ENCODE assay signal across 7 mouse cellular contexts in genomic region chr3:95893126-95893525, GRCm38 (mm10). TPM values are rescaled to one million over a fixed set of nuclear protein-coding genes. Genes with fewer than 3 reads are reported as not detected.
A peak's percentile ranks its signal among the peaks of the same experiment; 100 is the strongest.
DNase-seq lines count a peak whose midpoint lies in the region; ATAC-seq and TF ChIP-seq lines count a peak whose summit lies in the region.

No protein-coding gene starts in this region.

- TF ChIP-seq CTCF in G1E (IDR thresholded peaks at IDR 0.05; ENCODE audit: low read depth, low read length) = no peak

- H3K4me2 ChIP-seq in hindbrain, embryonic 11.5 days (replicated peaks; ENCODE audit: low read depth, low read length) = peak overlapping the region; percentile 37
- H3K4me2 ChIP-seq in lung, embryonic 16.5 days (ENCODE audit: low read depth, low read length) = peak overlapping the region; percentile 60

- ATAC-seq in G1E (ENCODE audit: extremely low read depth, insufficient number of reproducible peaks, low FRiP score, poor library complexity, severe bottlenecking) = no peak
- no peak; the same call in 1 of the 2 replicates for ATAC-seq in hindbrain, embryonic 11.5 days (ENCODE audit: low FRiP score)
- ATAC-seq in lung, embryonic 16.5 days (ENCODE audit: low read depth) = peak; percentile 38
- ATAC-seq in monocyte, adult 5-6 weeks (replicated peaks; ENCODE audit: insufficient number of reproducible peaks, low FRiP score, low TSS enrichment, poor library complexity, severe bottlenecking) = no peak

- no peaks in the 10 kb centered on the region for H3K27me3 ChIP-seq in G1E (ENCODE audit: insufficient read depth, low read length)
- H3K27me3 ChIP-seq in hindbrain, embryonic 11.5 days (ENCODE audit: control insufficient read depth, insufficient read depth, low read length) = no peaks in the 10 kb centered on the region
- H3K27me3 ChIP-seq in lung, embryonic 16.5 days (ENCODE audit: control insufficient read depth, insufficient read depth, low read depth, low read length) = no peaks in the 10 kb centered on the region

- H3K36me3 ChIP-seq in G1E (replicated peaks) = peaks cover 29% of the 10 kb centered on the region
- H3K36me3 ChIP-seq in hindbrain, embryonic 11.5 days (ENCODE audit: control insufficient read depth, insufficient read depth, low read length) = no peaks in the 10 kb centered on the region
- H3K36me3 ChIP-seq in lung, embryonic 16.5 days (ENCODE audit: control insufficient read depth, insufficient read depth, low read length) = no peaks in the 10 kb centered on the region

- peak; percentile 61 for DNase-seq in CD4-positive helper T cell, adult 2 months (ENCODE audit: low read depth, low spot score)
- DNase-seq in G1E (ENCODE audit: low spot score) = no peak
- DNase-seq in hindbrain, embryonic 11.5 days (ENCODE audit: low spot score) = no peak
- DNase-seq in thymus, postnatal 36 days = peak; percentile 31 to 48
- DNase-seq in natural killer cell, adult 2 months (ENCODE audit: low spot score in 2 of 2) = no peak

- peak overlapping the region; percentile 70; the same call in 1 of the 2 replicates for H3K4me3 ChIP-seq in G1E (ENCODE audit: low read depth, low read length)
- H3K4me3 ChIP-seq in hindbrain, embryonic 11.5 days (ENCODE audit: low read depth, low read length) = peak overlapping the region; percentile 70
- H3K4me3 ChIP-seq in lung, embryonic 16.5 days (ENCODE audit: low read length) = peak overlapping the region; percentile 61

- WGBS in hindbrain, embryonic 11.5 days = 29% methylated on average over 7 of the region's 7 CpGs
- WGBS in lung, embryonic 16.5 days = 13% methylated on average over 7 of the region's 7 CpGs

- H3K4me1 ChIP-seq in G1E (ENCODE audit: insufficient read depth, low read depth, low read length) = peaks cover 40% of the 10 kb centered on the region
- H3K4me1 ChIP-seq in hindbrain, embryonic 11.5 days (replicated peaks; ENCODE audit: control insufficient read depth, insufficient read depth, low read length) = no peaks in the 10 kb centered on the region
- H3K4me1 ChIP-seq in lung, embryonic 16.5 days (replicated peaks; ENCODE audit: control insufficient read depth, insufficient read depth, low read length) = peaks cover 22% of the 10 kb centered on the region

- H3K9me3 ChIP-seq in G1E (replicated peaks) = no peaks in the 10 kb centered on the region
- no peaks in the 10 kb centered on the region for H3K9me3 ChIP-seq in hindbrain, embryonic 11.5 days (ENCODE audit: control insufficient read depth, low read length)
- H3K9me3 ChIP-seq in lung, embryonic 16.5 days (ENCODE audit: control insufficient read depth, low read length) = no peaks in the 10 kb centered on the region

- H3K9ac ChIP-seq in hindbrain, embryonic 11.5 days (ENCODE audit: low read depth, low read length) = peak overlapping the region; percentile 28
- peak overlapping the region; percentile 63 for H3K9ac ChIP-seq in lung, embryonic 16.5 days (ENCODE audit: low read length)

- 0 out of 2 replicates have a peak overlapping the region, but pooled peaks have one; percentile 13 for H3K27ac ChIP-seq in hindbrain, embryonic 11.5 days (ENCODE audit: low read depth, low read length)
- peak overlapping the region; percentile 92 for H3K27ac ChIP-seq in lung, embryonic 16.5 days (ENCODE audit: low read length)

RNA-seq across cellular contexts. Expression of gene Aph1a, which starts 0.6 kb away (rescaled TPM):
- total RNA-seq in G1E (2014; fragmentation: Nextera tagmentation) = 27.5 and 35.0 TPM in 2 replicates
- 26.5 and 27.5 TPM in 2 replicates for total RNA-seq in G1E (2017)
- polyA plus RNA-seq in G1E (2012) = 90.6 and 102 TPM in 2 replicates
- 28.5 and 34.0 TPM in 2 replicates for polyA plus RNA-seq in hindbrain, embryonic 11.5 days (2014; fragmentation: Nextera tagmentation; extraction: Ambion mirVana)
- 39.1 and 39.4 TPM in 2 replicates for polyA plus RNA-seq in lung, embryonic 16.5 days (2015; fragmentation: Nextera tagmentation; extraction: Ambion mirVana)
- total RNA-seq in monocyte, adult 5-6 weeks (2017) = 27.5 to 35.0 TPM (median 32.8 TPM) in 3 replicates

RNA-seq across cellular contexts. Expression of gene BC028528, which starts 1.3 kb away (rescaled TPM):
- total RNA-seq in G1E (2014; fragmentation: Nextera tagmentation) (1.6 and 3.9 TPM in 2 replicates), G1E (2017) (7.5 and 9.3 TPM in 2 replicates)
- not detected in 2 replicates for polyA plus RNA-seq in G1E (2012)
- polyA plus RNA-seq in hindbrain, embryonic 11.5 days (2014; fragmentation: Nextera tagmentation; extraction: Ambion mirVana) = 11.0 and 11.2 TPM in 2 replicates
- 81.5 and 85.5 TPM in 2 replicates for polyA plus RNA-seq in lung, embryonic 16.5 days (2015; fragmentation: Nextera tagmentation; extraction: Ambion mirVana)
- 148 to 259 TPM (median 230 TPM) in 3 replicates for total RNA-seq in monocyte, adult 5-6 weeks (2017)

RNA-seq across cellular contexts. Expression of gene Ciart, which starts 11.1 kb away (rescaled TPM):
- total RNA-seq in G1E (2014; fragmentation: Nextera tagmentation) (not detected in 2 replicates), G1E (2017) (1.3 TPM in 2 replicates)
- polyA plus RNA-seq in G1E (2012) = 0.07 and 0.31 TPM in 2 replicates
- polyA plus RNA-seq in hindbrain, embryonic 11.5 days (2014; fragmentation: Nextera tagmentation; extraction: Ambion mirVana) = 4.7 and 6.5 TPM in 2 replicates
- 5.1 and 5.6 TPM in 2 replicates for polyA plus RNA-seq in lung, embryonic 16.5 days (2015; fragmentation: Nextera tagmentation; extraction: Ambion mirVana)
- total RNA-seq in monocyte, adult 5-6 weeks (2017) = 6.4 to 16.6 TPM (median 10.2 TPM) in 3 replicates

RNA-seq across cellular contexts. Expression of gene Car14, which starts 11.4 kb away (rescaled TPM):
- not detected in 2 replicates for total RNA-seq in G1E (2014; fragmentation: Nextera tagmentation)
- 0.11 TPM in 1 of 2 replicates, not detected in the other for total RNA-seq in G1E (2017)
- polyA plus RNA-seq in G1E (2012) = not detected in 2 replicates
- polyA plus RNA-seq in hindbrain, embryonic 11.5 days (2014; fragmentation: Nextera tagmentation; extraction: Ambion mirVana) = 26.5 and 27.8 TPM in 2 replicates
- 9.2 and 13.0 TPM in 2 replicates for polyA plus RNA-seq in lung, embryonic 16.5 days (2015; fragmentation: Nextera tagmentation; extraction: Ambion mirVana)
- not detected in 3 replicates for total RNA-seq in monocyte, adult 5-6 weeks (2017)

RNA-seq across cellular contexts. Expression of gene Mrps21, which starts 21.8 kb away (rescaled TPM):
- total RNA-seq in G1E (2014; fragmentation: Nextera tagmentation) (40.2 and 41.8 TPM in 2 replicates), G1E (2017) (624 and 639 TPM in 2 replicates)
- polyA plus RNA-seq in G1E (2012) = 43.8 and 190 TPM in 2 replicates
- 329 and 340 TPM in 2 replicates for polyA plus RNA-seq in hindbrain, embryonic 11.5 days (2014; fragmentation: Nextera tagmentation; extraction: Ambion mirVana)
- polyA plus RNA-seq in lung, embryonic 16.5 days (2015; fragmentation: Nextera tagmentation; extraction: Ambion mirVana) = 326 and 362 TPM in 2 replicates
- total RNA-seq in monocyte, adult 5-6 weeks (2017) = 241 to 323 TPM (median 321 TPM) in 3 replicates

Comparison
In these comparisons a context has a peak if more than half of its experiments do, and no peak if none do; other contexts are left out.
1. DNase-seq: peak in CD4-positive helper T cell, adult 2 months (single experiment) and thymus, postnatal 36 days (2 of 2); none in G1E (single experiment), hindbrain, embryonic 11.5 days (single experiment) and natural killer cell, adult 2 months (0 of 2).
2. RNA of gene BC028528, which starts 1.3 kb away (polyA plus RNA-seq): 81.5 to 85.5 TPM in lung, embryonic 16.5 days and 11.0 to 11.2 TPM in hindbrain, embryonic 11.5 days; not detected in G1E; every median in the first group is over 10 times any median in the second.
3. Peak in every context shown above with its lines, with median percentiles within 50 percentile points of each other: H3K4me3 ChIP-seq.